Mouse (Mus musculus): ENCODE results near the gene Atp2b2. TPM values are rescaled to one million over a fixed set of nuclear protein-coding genes. Genes with fewer than 3 reads are reported as not detected.
A peak's percentile ranks its signal among the peaks of the same experiment; 100 is the strongest.

Gene Atp2b2
- total RNA-seq, 2 experiments from 2014 or later = 0.15 TPM; not detected in 1

DNA sequence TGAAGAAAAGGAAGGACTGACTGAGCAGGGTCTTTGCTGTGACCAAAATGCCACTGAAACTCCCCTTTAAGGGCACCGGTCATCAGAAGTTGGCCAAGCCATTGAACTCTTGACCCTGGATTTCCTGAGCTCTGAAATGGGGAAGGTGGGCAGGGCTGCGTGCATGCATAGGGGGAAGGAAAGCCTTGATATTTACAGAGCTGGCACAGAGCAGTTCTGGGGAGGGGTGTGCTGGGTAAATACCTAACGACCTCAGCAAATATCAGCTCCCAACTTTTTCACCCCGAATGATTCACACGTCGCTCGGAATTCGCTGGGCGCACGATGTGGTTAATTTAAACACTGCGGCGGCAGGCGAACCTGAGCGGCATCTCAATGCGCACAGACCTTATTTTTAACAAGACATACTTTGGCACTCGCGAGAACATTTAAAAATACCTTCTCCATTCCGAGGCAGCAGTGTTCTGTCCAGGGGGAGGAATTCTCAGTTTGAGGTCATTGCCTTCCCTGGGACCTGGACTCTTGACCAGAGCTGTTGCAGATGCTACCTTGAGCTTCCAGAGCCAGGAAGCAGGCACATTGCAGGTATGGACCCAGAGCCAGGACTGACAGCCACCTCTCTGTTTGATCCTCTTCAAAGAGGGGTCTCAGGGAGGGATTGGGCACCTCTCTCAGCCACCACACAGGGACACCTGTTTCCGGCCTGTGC is 85.0 kb downstream of the Atp2b2 start:
- no peak for ATAC-seq (replicated peaks; ENCODE audit: poor library complexity, severe bottlenecking)

DNA sequence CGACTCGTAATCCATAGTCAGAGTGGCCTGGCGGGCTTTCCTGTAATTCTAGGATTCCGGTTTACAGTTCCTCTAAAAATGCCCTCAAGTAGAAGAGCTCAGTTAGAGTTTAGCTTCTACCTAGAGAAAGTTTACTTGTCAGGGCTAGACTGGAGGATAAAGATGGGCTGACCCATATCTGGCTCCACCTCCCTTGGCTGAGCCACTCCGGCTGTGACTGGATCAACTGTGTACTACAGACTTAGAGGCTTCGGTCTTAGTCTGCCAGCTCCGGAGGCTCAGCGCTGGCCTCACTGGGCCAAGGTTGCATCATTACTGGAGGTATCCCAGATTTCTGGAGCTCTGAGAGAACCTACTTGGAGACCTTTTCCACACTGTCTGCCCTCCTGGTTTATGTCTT is 94.9 kb downstream of the Atp2b2 start:
- no peak for ATAC-seq (replicated peaks; ENCODE audit: poor library complexity, severe bottlenecking)

DNA sequence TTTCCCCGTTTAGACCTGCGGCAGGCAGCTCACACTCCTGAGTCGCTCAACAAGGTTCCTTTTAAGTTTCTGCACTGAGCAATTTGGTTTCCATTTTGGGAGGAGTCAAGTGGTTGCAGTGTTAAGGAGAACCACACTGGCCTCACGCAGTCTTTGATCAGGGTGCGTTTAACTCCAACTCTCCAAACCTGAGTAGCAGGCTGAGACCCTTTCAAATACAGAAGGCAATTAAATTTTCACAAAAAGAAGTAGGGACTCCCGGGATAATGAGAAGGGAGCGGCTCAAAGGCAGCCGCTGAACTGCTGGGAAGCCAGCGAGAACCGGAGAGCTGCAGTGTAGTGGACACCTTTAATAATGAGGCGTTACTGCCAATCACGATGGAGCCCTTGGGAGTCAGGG is 100.1 kb downstream of the Atp2b2 start:
- no peak for ATAC-seq (replicated peaks; ENCODE audit: poor library complexity, severe bottlenecking)

DNA sequence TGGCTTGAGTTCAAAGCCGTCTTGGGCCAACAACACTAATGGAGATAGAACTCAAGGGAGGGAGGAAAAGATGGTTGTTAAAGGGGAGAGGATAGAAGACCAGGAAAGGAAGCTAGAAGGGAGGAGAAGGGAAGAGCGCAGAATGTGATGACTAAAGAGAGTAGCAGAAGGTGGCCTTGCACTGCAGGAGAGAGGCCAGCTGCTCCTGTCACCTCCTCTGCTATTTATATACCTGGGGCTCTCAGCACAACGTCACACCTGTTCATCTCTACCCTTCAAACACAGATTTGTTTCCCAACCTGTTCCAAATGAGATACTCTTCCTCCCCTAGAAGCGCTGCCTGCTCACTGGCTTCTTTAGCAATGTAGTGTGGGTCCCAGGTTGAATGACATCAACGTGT is 101.1 kb downstream of the Atp2b2 start:
- ATAC-seq (replicated peaks; ENCODE audit: poor library complexity, severe bottlenecking) = no peak

DNA sequence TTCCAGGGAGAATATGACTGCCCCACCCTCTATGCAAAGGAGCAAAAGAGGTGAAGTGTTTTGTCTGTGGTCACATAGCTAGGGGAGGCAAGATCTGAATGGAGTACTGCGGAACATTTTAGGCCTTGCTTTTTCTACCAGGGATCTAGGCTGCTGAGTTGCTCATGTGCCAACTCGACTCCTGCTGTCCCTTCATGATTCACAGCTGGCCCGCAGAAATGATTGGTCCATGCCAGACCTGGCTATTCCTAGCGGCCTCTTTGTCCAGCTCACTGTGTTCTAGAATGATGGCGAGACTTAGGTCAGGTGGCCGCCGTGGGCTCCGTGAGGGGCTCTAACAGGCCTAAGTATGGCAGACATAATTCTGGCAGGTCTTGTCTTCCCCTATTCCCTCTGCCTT is 103.0 kb downstream of the Atp2b2 start:
- no peak for ATAC-seq (replicated peaks; ENCODE audit: poor library complexity, severe bottlenecking)

DNA sequence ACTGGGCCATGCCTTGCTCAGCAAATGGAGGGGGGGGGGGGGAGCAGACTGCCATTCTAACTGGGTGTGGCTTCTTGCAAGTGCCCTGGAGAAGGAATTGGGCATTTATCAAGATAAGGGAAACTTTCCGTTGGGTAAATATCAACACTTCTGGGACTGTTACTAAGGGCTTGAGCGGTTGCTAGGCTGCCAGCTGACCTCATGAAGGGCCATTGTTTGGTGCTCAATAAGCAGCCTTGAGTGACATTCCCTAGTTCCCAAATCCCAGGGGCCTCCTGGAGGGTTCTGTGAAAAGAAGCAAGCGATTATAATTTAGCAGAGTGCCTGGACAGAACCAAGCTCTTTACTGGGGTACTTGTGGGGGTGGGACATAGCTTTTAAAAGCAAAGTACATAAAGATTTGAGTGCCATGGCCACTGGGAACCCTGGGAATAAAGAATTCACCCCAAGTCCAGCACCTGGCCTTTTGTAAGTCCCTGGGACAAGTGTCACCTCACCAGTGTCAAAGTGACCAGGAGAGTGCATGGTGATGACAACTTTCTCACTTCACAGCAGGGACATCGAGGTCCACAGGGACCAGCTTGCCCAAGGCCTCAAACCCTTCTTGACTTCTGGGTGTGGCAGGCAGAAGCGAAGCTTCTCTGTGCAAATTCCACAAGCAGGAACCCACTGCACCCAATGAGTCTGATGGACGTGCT is 105.5 kb downstream of the Atp2b2 start:
- no peak for ATAC-seq (replicated peaks; ENCODE audit: poor library complexity, severe bottlenecking)

DNA sequence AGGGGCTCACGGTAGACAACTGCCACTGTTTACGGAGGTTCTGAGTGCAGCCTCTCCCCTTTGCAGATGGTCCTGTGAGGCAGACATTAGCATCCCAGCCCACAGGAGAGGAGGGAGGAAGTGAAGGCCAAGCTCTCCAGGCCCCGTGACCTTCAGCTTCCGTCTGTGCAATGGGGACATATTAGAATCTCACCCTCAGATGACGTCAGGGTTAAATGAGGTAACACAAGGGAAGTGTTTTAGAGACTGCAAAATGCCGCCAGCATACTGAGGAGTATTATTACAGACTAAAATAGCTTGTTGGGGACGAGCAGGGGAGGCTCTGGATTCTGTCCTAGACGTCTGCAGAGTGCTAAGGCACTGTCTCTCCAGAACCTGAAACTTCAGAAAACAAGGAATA is 106.3 kb downstream of the Atp2b2 start:
- no peak for ATAC-seq (replicated peaks; ENCODE audit: poor library complexity, severe bottlenecking)

DNA sequence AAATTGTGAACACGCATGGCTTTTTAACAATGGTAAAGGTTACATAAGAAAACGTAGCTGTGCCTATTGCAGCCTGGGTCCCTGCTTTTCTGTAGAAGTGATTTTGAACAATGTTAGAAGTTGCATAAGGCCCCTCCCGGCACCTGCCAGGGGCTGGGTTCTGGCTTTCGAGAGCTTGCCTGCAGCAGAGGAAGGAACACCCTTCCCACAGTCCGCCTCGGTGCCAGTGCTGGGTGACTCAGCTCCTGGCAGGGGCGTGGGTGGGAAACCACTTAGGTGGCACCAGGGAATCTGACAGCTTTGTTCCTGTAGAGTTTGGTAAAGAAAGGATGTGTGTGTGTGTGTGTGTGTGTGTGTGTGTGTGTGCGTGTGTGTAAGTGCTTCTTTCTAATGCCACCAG is 107.7 kb downstream of the Atp2b2 start:
- peak; percentile 74 for ATAC-seq (replicated peaks; ENCODE audit: poor library complexity, severe bottlenecking)

DNA sequence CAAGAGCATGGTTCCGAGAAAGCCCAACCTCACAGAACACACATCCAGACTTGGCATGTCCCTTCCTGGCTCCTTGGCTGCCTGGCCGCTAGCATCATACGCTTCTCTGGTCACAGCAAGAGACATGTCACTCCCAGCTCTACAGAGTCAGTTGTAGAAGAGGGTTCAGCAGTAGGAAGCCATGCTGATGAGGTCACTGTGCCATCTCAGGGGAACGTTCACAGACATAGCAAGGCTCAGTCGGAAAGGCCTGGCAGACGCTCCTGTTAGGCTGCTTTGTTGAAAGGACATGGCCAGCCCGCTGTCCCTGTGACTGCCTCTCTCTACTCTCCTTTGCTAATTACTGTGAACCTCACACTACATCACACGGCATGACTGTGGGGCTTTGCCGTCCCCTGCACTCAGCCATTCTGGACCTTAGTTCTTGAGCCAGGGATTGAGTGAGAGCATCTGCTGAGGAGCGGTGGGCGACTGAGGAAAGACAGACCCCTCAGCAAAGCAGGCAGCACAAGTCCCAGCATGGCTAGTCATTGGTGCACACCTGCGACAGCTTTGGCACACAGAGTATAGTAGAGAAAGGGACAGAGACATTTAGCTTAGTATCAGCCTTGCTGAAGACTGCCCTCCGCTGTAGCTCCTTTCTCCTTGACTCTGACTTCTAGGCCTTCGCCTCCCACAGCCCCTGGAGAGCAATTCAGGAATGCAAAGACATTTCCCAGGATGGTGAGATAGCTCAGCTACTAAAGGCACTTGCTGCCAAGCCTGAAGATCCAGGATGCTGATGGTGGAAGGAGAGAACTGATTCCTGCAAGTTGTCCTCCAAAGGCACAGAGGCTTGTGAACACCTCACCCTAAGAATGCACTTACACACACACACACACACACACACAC is 108.9 kb downstream of the Atp2b2 start:
- ATAC-seq (replicated peaks; ENCODE audit: poor library complexity, severe bottlenecking) = no peak

DNA sequence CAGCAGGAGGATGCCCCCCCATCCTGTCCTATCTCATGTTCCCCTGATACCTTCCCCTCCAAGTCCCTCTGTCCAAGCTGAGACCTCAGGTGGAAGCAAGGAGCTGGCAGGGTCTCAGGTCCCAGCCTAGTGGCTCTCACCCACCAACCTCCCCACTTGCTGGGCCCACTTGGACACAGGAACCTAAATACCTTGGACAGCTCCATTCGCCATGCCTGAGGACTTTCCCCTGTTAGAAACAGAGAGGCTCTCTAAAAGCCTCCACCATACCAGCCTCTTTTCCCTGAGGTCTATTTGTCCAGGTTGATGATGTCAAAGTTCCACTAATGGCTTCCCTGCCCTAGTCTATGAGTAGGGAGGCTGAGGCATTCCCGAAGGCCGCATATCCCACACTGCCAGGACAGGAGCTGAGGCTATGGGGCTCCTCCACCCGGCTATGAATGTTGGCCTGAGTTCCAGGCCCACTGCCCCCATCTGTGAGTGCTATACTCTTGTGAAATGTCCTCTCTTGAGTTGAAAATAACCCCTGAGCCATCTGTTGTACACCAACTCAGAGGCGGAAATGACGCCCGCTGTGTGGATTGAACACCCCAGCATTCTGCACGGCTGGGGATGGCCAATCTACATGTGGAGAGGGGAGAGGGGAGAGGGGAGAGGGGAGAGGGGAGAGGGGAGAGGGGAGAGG is 113.1 kb downstream of the Atp2b2 start:
- no peak for ATAC-seq (replicated peaks; ENCODE audit: poor library complexity, severe bottlenecking)

DNA sequence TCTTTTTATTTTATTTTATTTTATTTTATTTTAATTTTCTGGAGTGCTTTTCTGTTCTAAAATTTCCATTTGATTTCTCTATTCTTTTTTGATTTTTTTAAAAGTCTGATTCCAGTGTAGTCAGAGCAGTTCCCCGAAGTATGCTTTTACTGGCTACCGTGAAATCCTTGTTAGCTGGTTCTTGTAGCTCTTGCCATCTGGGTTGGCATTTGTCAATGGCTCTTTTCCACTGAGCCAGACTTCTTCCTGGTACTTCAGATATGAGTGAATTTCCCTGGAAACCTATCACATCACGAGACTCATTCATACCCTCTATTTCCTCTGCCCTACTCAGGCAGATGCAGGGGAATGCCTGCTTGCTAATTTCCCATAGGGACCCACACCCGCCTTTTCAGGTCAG is 119.2 kb downstream of the Atp2b2 start:
- no peak for ATAC-seq (replicated peaks; ENCODE audit: poor library complexity, severe bottlenecking)

DNA sequence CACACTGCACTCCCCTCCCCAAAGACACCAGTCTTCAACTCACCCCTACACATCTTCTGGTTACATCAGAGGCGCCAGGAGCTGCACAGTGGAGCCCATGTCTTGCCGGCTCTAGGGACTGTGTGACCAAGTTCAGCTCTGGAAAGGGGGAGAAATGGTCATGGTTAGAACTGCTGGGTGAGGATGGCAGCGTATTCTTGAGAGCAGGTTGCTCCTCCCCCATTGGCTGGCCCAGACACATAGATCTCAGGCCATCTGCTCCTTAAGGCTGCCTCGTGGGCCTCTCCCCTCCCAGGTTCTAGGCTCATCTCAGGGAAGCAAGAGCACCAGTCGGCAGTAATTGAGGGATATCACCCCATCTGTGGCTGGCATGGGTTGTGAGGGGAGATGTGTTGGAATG is 121.9 kb downstream of the Atp2b2 start:
- no peak for ATAC-seq (replicated peaks; ENCODE audit: poor library complexity, severe bottlenecking)

DNA sequence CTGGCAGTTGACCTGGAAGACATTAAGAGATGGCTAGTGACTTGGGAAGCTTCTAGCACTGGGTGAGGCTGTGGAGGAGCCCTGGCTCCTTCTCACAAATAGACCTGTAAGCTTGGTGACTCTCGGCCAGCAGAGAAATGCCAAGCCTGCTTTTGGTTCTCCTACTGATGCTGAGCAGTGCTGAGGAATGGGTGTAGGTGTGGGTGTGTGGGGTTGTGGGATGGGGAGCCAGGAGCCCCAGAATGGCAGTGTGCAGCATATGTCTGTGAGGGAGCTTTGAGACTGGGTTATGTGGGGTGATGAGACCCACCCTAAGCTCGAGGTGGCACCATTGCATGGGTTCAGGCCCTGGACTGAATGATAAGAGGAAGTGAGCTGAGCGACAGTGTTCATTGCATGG is 129.7 kb downstream of the Atp2b2 start:
- no peak; the same call in 1 of the 2 replicates for ATAC-seq (replicated peaks; ENCODE audit: poor library complexity, severe bottlenecking)

DNA sequence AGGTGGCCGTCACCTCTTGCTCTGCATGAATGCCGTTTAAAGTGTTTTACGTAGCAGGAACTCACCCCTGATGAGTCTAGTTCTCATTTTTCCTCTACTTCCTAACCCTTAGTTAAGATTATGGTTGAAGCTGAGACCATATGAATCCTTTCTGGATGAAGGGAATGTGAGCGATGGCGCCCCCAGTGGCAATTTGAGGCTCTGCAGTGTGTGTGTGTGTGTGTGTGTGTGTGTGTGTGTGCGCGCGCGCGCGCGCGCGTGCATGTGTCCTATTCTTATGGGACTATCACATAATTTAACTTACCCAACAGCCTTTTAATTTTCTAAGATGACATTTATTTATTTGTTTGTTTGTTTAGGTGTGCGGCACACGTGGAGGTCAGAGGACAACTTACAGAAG is 131.3 kb downstream of the Atp2b2 start:
- no peak; the same call in 1 of the 2 replicates for ATAC-seq (replicated peaks; ENCODE audit: poor library complexity, severe bottlenecking)

DNA sequence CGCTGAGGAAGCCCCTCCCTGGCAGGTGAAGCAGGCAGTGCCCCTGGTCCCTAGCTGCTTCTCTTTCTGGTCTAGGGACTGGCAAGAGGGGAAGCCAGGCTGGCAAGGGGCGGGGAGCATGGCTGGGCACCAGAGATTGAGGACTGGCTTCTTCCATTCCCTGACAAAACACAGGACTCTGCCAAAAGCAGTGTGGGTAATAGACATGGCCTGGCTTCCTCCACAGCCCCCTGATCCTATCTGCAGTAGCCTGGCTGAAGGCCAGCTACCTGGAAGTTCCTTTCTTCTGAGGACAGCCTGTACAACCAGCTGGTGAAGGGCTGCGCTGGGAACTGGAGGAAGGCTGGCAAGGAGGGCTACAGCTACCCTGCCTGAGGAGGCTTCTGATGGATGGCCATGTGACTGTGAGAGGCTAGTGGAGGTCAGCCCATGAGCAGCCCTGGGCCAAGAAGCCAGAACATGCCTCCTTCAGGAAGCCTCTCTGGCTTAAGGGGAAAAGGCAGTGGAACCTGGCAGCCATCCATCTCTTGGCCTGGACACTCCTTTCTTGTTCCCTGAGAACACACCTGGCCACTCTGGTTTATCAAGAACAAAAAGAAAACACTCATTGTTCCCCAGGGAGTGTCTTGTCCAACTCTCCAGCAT is 131.9 kb downstream of the Atp2b2 start:
- no peak for ATAC-seq (replicated peaks; ENCODE audit: poor library complexity, severe bottlenecking)

DNA sequence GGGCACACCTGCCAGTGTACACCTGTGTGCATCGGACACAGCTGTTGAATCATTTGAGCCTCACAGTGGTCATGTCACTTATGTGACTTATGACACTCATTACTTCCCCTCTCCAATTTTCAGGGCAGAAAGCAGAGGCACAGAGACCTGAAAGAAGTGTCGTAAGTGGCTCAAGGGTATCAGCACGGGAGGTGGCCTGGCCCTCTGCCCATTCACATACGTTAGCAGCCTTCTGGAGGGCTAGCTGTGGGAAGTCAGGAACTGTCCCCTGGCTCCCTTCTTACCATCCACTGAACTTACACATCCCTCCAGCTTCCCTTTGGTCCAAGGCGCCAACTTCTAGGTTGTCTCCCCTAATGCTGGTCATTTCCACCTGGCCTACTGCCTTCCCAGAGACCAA is 132.6 kb downstream of the Atp2b2 start:
- ATAC-seq (replicated peaks; ENCODE audit: poor library complexity, severe bottlenecking) = no peak

DNA sequence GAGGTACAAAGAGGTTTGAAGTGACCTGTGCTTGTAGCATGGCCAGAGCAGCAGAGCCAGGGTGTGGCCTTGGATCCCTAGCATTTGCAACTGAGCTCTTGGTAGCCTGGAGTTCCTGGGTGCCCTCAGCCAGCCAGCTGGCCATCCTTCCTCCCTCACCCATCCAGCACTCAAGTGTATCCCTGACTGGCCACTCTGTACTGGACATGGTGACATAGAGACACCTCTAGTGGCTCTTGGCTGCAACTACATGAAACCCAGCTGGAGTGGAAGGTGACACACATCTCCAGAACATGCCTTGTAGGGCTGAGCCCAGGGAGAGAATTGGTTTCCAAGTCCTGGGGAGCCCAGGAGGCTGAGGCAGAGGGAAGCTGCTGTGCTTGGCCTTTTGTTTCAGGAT is 134.3 kb downstream of the Atp2b2 start:
- ATAC-seq (replicated peaks; ENCODE audit: poor library complexity, severe bottlenecking) = no peak

DNA sequence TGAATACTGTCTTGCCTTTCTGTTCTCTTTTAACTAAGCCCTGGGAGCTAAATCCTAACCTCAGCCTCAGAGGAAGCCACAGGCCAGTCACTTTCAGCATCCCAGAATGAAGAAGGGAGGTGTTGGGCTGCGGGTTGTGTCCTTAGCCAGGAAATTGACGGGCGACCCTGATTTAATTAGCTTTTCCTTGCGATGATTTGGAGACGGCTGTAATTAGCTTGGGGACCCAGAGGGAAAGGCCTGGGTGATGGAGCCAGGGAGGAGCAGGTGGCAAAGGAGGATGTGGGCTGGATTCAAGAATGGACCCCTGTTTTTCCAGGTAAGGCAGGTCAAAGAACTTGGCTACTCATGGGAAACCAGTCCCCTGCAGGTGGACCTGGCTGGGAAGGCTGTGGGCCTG is 138.0 kb downstream of the Atp2b2 start:
- ATAC-seq (replicated peaks; ENCODE audit: poor library complexity, severe bottlenecking) = no peak

DNA sequence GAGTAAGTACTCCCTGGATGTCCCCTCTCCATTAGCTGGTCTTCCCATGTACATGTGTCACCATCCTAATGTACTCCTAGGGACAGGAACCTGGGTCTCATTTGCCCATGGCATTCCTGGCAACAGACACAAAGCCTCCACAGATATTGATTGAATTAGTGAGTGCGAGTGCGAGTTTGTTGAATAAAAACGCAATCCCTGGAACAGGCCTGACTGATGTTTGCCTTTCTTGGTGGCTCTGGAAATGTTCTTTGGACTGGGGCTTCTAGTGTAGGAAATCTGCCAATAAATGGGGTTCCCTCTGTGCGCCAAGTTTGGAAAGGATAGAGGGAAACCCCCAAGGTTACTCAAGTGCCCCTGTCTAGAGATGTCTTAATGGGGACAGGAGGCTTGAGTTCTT is 146.4 kb downstream of the Atp2b2 start:
- no peak for ATAC-seq (replicated peaks; ENCODE audit: poor library complexity, severe bottlenecking)

DNA sequence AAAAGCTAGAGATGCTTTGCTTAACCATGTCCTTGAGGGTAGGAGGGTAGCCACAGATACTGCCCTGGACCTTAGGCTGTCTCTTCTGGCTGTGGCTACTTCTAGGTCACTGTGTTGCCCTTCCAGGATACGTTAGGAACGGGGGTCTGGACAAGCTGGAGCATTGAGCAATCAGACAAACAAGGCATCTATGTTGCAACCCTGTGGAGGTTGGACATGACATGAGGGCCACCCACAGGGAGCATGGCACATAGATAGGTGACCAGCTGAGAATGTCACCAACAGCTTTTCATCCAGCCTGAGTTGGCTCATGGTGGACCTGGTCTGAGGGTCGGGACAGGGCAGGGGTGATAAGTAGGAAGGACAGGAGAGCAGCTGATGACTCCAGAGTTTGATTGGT is 148.4 kb downstream of the Atp2b2 start:
- ATAC-seq (replicated peaks; ENCODE audit: poor library complexity, severe bottlenecking) = no peak

All from granulocyte monocyte progenitor cell, adult 5-6 weeks (primary cell).